ENCODE assay signal across 8 mouse cellular contexts in the genomic region with DNA sequence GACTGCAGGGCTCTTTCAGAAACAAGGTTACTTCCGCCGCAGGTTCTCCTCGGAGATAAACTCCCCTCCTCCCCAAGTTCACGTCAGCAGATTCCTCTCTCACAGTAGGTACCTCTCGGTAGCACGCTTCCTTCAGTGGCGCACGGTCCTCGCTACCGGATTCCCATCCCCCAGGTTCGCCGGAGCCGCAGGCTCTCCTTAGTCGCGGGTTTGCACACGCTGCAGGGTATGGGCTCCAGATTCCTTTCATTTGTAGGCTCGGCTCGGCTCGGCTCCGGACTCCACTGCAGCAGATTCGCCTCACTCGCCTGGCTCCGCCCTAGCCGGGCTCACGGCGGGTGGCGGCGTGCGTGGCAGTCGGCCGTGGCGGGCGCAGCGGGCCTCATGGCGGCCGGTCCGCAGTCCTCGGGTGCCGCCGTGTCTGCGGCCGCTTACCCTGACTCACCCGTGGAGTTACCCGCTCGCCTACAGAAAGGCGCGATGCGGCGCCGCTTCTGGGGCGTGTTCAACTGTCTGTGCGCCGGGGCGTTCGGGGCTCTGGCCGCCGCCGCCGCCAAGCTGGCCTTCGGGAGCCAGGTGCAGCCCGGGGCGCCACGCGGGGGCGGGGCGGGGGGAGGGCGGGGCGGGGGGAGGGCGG. TPM values are rescaled to one million over a fixed set of nuclear protein-coding genes. Genes with fewer than 3 reads are reported as not detected.
DNase-seq lines count a peak whose midpoint lies in the region; ATAC-seq and TF ChIP-seq lines count a peak whose summit lies in the region.

A gene (plus strand): TSS at position 332 of the 637 bp plus-strand sequence.

- H3K27ac ChIP-seq in MEL (ENCODE audit: control insufficient read depth, low read depth, low read length): peak within 1 kb of the TSS; percentile 93
- H3K27ac ChIP-seq in cerebellum, adult 2 months (ENCODE audit: insufficient read depth, low read length): peak within 1 kb of the TSS; percentile 94
- peak within 1 kb of the TSS; percentile 96 for H3K27ac ChIP-seq in lung, embryonic 16.5 days (ENCODE audit: low read length)

- TF ChIP-seq EP300 in MEL (IDR thresholded peaks at IDR 0.05; ENCODE audit: low read depth in 1 of 2, low read length in 2 of 2): peak; percentile 23 to 47; a peak in 3 of 4 replicates

- peak within 1 kb of the TSS; percentile 84 for H3K9ac ChIP-seq in MEL (ENCODE audit: control insufficient read depth, low read depth, low read length, poor library complexity, severe bottlenecking)
- H3K9ac ChIP-seq in lung, embryonic 16.5 days (ENCODE audit: low read length): peak within 1 kb of the TSS; percentile 89

- WGBS in cerebellum, adult 2 months: under 1% methylated on average over 59 of the region's 69 CpGs
- 0% methylated on average over 48 of the region's 69 CpGs for WGBS in lung, embryonic 16.5 days

- peaks cover 12 to 25% of the 10 kb centered on the region in 2 experiments for H3K36me3 ChIP-seq in MEL (ENCODE audit: control insufficient read depth in 1 of 2, insufficient read depth in 2 of 2, low read length in 2 of 2)
- peaks cover 8% of the 10 kb centered on the region; the same call in 1 of the 2 replicates for H3K36me3 ChIP-seq in lung, embryonic 16.5 days (ENCODE audit: control insufficient read depth, insufficient read depth, low read length)

- H3K4me2 ChIP-seq in lung, embryonic 16.5 days (ENCODE audit: low read depth, low read length): peak within 1 kb of the TSS; percentile 89

- TF ChIP-seq CTCF in MEL (IDR thresholded peaks at IDR 0.05 in 2 of 3, conservative IDR thresholded peaks at IDR 0.05 in 1 of 3; ENCODE audit: control insufficient read depth in 1 of 3, insufficient read depth in 1 of 3, low read depth in 2 of 3, low read length in 3 of 3, poor library complexity in 1 of 3, severe bottlenecking in 1 of 3): no peak
- TF ChIP-seq CTCF in cerebellum, adult 2 months (IDR thresholded peaks at IDR 0.05; ENCODE audit: borderline replicate concordance, insufficient read depth, low read depth, low read length): no peak

- ATAC-seq in hematopoietic stem cell, adult 5-6 weeks (replicated peaks in 1 of 2; ENCODE audit: insufficient read depth in 1 of 2, low FRiP score in 2 of 2, low TSS enrichment in 1 of 2, low read depth in 1 of 2, poor library complexity in 2 of 2, severe bottlenecking in 2 of 2): peak; percentile 87 to 90
- peak; percentile 98 for ATAC-seq in lung, embryonic 16.5 days (ENCODE audit: low read depth)

- peak; percentile 93 for DNase-seq in MEL (ENCODE audit: low read depth, low spot score)
- DNase-seq in cerebellum, adult 2 months: peak; percentile 92 to 95
- peak; percentile 85 for DNase-seq in forelimb bud, embryonic 11.5 days (ENCODE audit: low read depth, low spot score)
- DNase-seq in layer of hippocampus, adult 9-10 months (ENCODE audit: low spot score): peak; percentile 73
- peak; percentile 72 for DNase-seq in ovary, postnatal 10 days (ENCODE audit: low spot score)
- peak; percentile 78 for DNase-seq in thymus, postnatal 10 days (ENCODE audit: low spot score in 2 of 2)

- H3K27me3 ChIP-seq in MEL (ENCODE audit: control insufficient read depth in 1 of 2, insufficient read depth in 2 of 2, low read length in 2 of 2): no peaks in the 10 kb centered on the region
- H3K27me3 ChIP-seq in cerebellum, adult 2 months (ENCODE audit: control insufficient read depth, insufficient read depth, low read length): no peaks in the 10 kb centered on the region
- no peaks in the 10 kb centered on the region for H3K27me3 ChIP-seq in lung, embryonic 16.5 days (ENCODE audit: control insufficient read depth, insufficient read depth, low read depth, low read length)

- H3K4me1 ChIP-seq in MEL (ENCODE audit: control insufficient read depth in 1 of 2, insufficient read depth in 2 of 2, low read length in 2 of 2): peaks cover 4 to 14% of the 10 kb centered on the region in 2 experiments; a peak in 3 of 4 replicates
- H3K4me1 ChIP-seq in cerebellum, adult 2 months (ENCODE audit: control insufficient read depth, insufficient read depth, low read length): no peaks in the 10 kb centered on the region
- peaks cover 7% of the 10 kb centered on the region; the same call in 1 of the 2 replicates for H3K4me1 ChIP-seq in lung, embryonic 16.5 days (replicated peaks; ENCODE audit: control insufficient read depth, insufficient read depth, low read length)

- H3K79me2 ChIP-seq in MEL (ENCODE audit: control insufficient read depth, insufficient read depth, low read length, poor library complexity): peaks cover 7% of the 10 kb centered on the region

- H3K9me3 ChIP-seq in MEL (replicated peaks; ENCODE audit: insufficient read depth, low read length): no peaks in the 10 kb centered on the region
- H3K9me3 ChIP-seq in lung, embryonic 16.5 days (ENCODE audit: control insufficient read depth, low read length): no peaks in the 10 kb centered on the region

- peak; percentile 80 to 88 for TF ChIP-seq POLR2A in MEL (IDR thresholded peaks at IDR 0.05; ENCODE audit: control insufficient read depth in 1 of 2, insufficient read depth in 1 of 2, low read depth in 1 of 2, low read length in 2 of 2, poor library complexity in 1 of 2)
- TF ChIP-seq POLR2A in cerebellum, adult 2 months (IDR thresholded peaks at IDR 0.05; ENCODE audit: borderline replicate concordance, insufficient read depth, low read length): peak; percentile 36

- TF ChIP-seq RAD21 in MEL (IDR thresholded peaks at IDR 0.05; ENCODE audit: low read depth, low read length): no peak

- peak within 1 kb of the TSS; percentile 94 to 97 for H3K4me3 ChIP-seq in MEL (ENCODE audit: control insufficient read depth in 1 of 2, insufficient read depth in 1 of 2, low read depth in 2 of 2, low read length in 2 of 2)
- H3K4me3 ChIP-seq in cerebellum, adult 2 months (replicated peaks; ENCODE audit: insufficient read depth, low read depth, low read length): peak within 1 kb of the TSS; percentile 100
- H3K4me3 ChIP-seq in lung, embryonic 16.5 days (ENCODE audit: low read length): peak within 1 kb of the TSS; percentile 83

TF ChIP-seq in MEL, 35 proteins besides CTCF, POLR2A, EP300 and RAD21 (continues in another document):
- TF ChIP-seq ZMIZ1 (IDR thresholded peaks at IDR 0.05; ENCODE audit: low read depth, low read length) (peak; percentile 57; the same call in 1 of the 2 replicates), TAL1 (IDR thresholded peaks at IDR 0.05; ENCODE audit: low read length) (peak; percentile 11; the same call in 1 of the 2 replicates), ELF1 (IDR thresholded peaks at IDR 0.05; ENCODE audit: low read depth, low read length) (peak; percentile 68), CHD2 (IDR thresholded peaks at IDR 0.05; ENCODE audit: low read length) (peak; percentile 55; the same call in 1 of the 2 replicates), ZKSCAN1 (IDR thresholded peaks at IDR 0.05; ENCODE audit: low read depth, low read length) (0 out of 2 replicates have a peak, but pooled peaks have one; percentile 53), SIN3A (IDR thresholded peaks at IDR 0.05; ENCODE audit: low read length) (peak; percentile 79), E2F4 (IDR thresholded peaks at IDR 0.05; ENCODE audit: borderline replicate concordance, low read depth, low read length) (0 out of 2 replicates have a peak, but pooled peaks have one; percentile 33), MEF2A (IDR thresholded peaks at IDR 0.05; ENCODE audit: extremely low read depth, insufficient replicate concordance, low read depth, low read length, poor library complexity, severe bottlenecking) (no peak), SMC3 (IDR thresholded peaks at IDR 0.05; ENCODE audit: low read depth, low read length) (no peak), TBP (IDR thresholded peaks at IDR 0.05; ENCODE audit: low read depth, low read length) (0 out of 2 replicates have a peak, but pooled peaks have one; percentile 35), MAFK (IDR thresholded peaks at IDR 0.05; ENCODE audit: borderline replicate concordance, low read depth, low read length) (peak; percentile 52; the same call in 1 of the 2 replicates), KAT2A (conservative IDR thresholded peaks at IDR 0.05; ENCODE audit: low read depth, low read length) (no peak; the same call in 1 of the 2 replicates), POLR2AphosphoS2 (IDR thresholded peaks at IDR 0.05; ENCODE audit: low read length) (peak; percentile 77; the same call in 1 of the 2 replicates), ETS1 (IDR thresholded peaks at IDR 0.05; ENCODE audit: low read depth, low read length) (0 out of 2 replicates have a peak, but pooled peaks have one; percentile 57), MXI1 (IDR thresholded peaks at IDR 0.05; ENCODE audit: low read depth, low read length) (peak; percentile 76), MAZ (IDR thresholded peaks at IDR 0.05; ENCODE audit: low read depth, low read length) (0 out of 2 replicates have a peak, but pooled peaks have one; percentile 47), CHD1 (IDR thresholded peaks at IDR 0.05; ENCODE audit: low read depth, low read length) (no peak), MAX (IDR thresholded peaks at IDR 0.05; ENCODE audit: low read length) (peak; percentile 48; the same call in 1 of the 2 replicates), NELFE (IDR thresholded peaks at IDR 0.05; ENCODE audit: low read depth, low read length) (peak; percentile 60), NRF1 (IDR thresholded peaks at IDR 0.05; ENCODE audit: insufficient read depth, low read depth, low read length, poor library complexity, severe bottlenecking) (no peak), GATA1 (IDR thresholded peaks at IDR 0.05; ENCODE audit: low read depth, low read length) (peak; percentile 37; the same call in 1 of the 2 replicates), GABPA (IDR thresholded peaks at IDR 0.05; ENCODE audit: low read depth, low read length) (no peak), MYC (IDR thresholded peaks at IDR 0.05; ENCODE audit: low read depth, low read length) (peak; percentile 90), USF2 (IDR thresholded peaks at IDR 0.05; ENCODE audit: borderline replicate concordance in 1 of 2, insufficient read depth in 1 of 2, low read depth in 1 of 2, low read length in 2 of 2) (no peak), UBTF (IDR thresholded peaks at IDR 0.05; ENCODE audit: borderline replicate concordance, insufficient read depth, low read depth, low read length) (no peak), RCOR1 (IDR thresholded peaks at IDR 0.05; ENCODE audit: low read depth, low read length) (0 out of 2 replicates have a peak, but pooled peaks have one; percentile 25), JUND (IDR thresholded peaks at IDR 0.05; ENCODE audit: low read depth, low read length) (no peak), ZC3H11A (IDR thresholded peaks at IDR 0.05; ENCODE audit: low read depth, low read length) (peak; percentile 84)

RNA-seq across cellular contexts. Expression of the gene that starts here (rescaled TPM):
- total RNA-seq in MEL (2012; rRNA removed): 11.5 and 14.6 TPM in 2 replicates
- 10 to 100 TPM in 1 of 2 experiments, not detected in 1; 15.0 TPM for polyA plus RNA-seq in MEL (2012; ENCODE audit: insufficient read depth in 1 of 2, insufficient read length in 2 of 2, low read depth in 1 of 2, low replicate concordance in 2 of 2, missing spikeins in 1 of 2)
- 21.2 and 21.3 TPM in 2 replicates for polyA plus RNA-seq in cerebellum, adult 2 months (2012; rRNA removed)
- total RNA-seq in hematopoietic stem cell, adult 5-6 weeks (2017): 16.7 and 23.2 TPM in 2 replicates
- polyA plus RNA-seq in lung, embryonic 16.5 days (2015; fragmentation: Nextera tagmentation; extraction: Ambion mirVana): 18.8 and 23.0 TPM in 2 replicates

Comparison
In these comparisons a context has a peak if more than half of its experiments do, and no peak if none do; other contexts are left out.
1. Peak in every context shown above with its lines: DNase-seq, ATAC-seq, H3K4me3 ChIP-seq and H3K27ac ChIP-seq.